Mouse (Mus musculus): ENCODE measurements at regions not wholly inside any gene's neighbourhood (a gene's known extent, or its start where the extent isn't known, plus 50 kb on each side); places are given as distances from the start of the nearest gene placed in this dataset.

DNA sequence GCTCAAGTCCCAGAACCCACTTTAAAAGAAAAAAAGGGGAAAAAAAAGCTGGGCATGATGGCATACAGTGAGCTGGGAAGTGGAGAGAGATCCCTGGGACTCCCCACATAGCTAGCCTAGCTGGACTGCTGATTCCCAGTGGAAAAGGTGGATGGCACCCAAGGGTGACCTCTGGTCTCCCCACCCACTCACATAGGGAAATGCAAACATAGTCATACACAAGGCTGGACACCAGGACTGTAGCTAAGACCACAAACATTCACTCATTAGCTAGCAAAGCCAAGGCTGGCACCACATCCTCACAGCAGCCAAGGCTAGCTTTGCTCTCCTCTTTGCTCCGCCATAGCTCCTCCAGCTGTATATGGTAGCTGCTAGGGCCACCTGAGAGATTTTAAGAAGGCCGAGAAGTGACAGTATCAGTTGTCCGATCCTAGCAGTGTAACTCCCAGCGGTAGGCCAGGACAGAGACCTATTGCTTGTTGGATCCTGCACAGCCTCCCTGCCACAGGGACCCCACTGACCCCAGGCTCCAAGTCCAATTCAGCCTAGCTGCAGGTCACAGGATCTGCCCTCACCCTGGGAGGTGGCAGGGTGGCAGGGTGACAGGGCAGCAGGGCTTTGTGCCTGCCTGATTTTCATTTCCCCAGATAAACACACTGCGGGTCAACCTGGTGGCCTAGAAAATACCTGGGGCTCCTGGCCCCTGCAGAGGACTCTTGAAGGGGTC is 119.8 kb upstream of the Gli2 start:
- H3K27ac ChIP-seq (ENCODE audit: insufficient read depth, low read depth, low read length, poor library complexity, severe bottlenecking), result no peak overlapping the region
- DNase-seq (ENCODE audit: low read depth, low spot score), result no peak
- in situ Hi-C loops (cut with MboI; ENCODE audit: low sequenced_read_pairs in 2 of 2, unreplicated experiment in 2 of 2), result no loop called here
- H3K9ac ChIP-seq (ENCODE audit: insufficient read depth, low read depth, low read length, poor library complexity, severe bottlenecking), result no peak overlapping the region
- H3K4me3 ChIP-seq (ENCODE audit: insufficient read depth in 1 of 2, low read depth in 1 of 2, low read length in 2 of 2, poor library complexity in 1 of 2, severe bottlenecking in 1 of 2), result no peak overlapping the region
- no peaks in the 10 kb centered on the region for H3K36me3 ChIP-seq (ENCODE audit: control insufficient read depth, insufficient read depth, low read length, poor library complexity, severe bottlenecking)
- no peaks in the 10 kb centered on the region for H3K9me3 ChIP-seq (ENCODE audit: control insufficient read depth, insufficient read depth, low read depth, low read length)
- no peaks in the 10 kb centered on the region for H3K4me1 ChIP-seq (ENCODE audit: control insufficient read depth in 2 of 2, insufficient read depth in 2 of 2, low read length in 2 of 2, poor library complexity in 1 of 2)
- TF ChIP-seq MAFK (IDR thresholded peaks at IDR 0.05; ENCODE audit: insufficient read depth, low read depth, low read length) (no peak), HCFC1 (IDR thresholded peaks at IDR 0.05; ENCODE audit: borderline replicate concordance, insufficient read depth, low read length) (no peak), ZNF384 (IDR thresholded peaks at IDR 0.05; ENCODE audit: low read depth, low read length) (no peak), CHD2 (IDR thresholded peaks at IDR 0.05; ENCODE audit: low read depth, low read length) (no peak), ZC3H11A (IDR thresholded peaks at IDR 0.05; ENCODE audit: borderline replicate concordance, low read depth, low read length) (no peak)

DNA sequence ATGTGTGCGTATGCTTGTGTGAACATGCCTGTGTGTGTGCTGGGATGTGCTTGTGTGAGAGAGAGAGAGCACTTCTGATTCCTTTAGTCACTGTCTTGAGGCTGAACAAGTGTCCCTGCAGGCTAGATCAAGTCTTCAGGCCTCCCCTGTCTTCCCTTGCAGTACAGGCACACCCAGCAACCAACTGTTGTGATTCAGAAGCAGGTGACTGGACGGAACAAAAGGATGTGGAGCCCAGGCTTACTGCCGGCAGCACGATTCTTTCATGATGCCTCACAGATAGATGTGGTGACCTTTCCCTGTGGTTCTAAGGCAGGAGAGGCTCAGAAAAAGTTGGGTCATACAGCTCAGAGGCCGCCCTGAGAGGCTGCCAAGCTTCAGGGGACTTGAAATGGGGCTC is 114.0 kb upstream of the Gli2 start:
- H3K9me3 ChIP-seq (ENCODE audit: control insufficient read depth, insufficient read depth, low read depth, low read length), result no peaks in the 10 kb centered on the region
- DNase-seq (ENCODE audit: low read depth, low spot score), result no peak
- H3K36me3 ChIP-seq (ENCODE audit: control insufficient read depth, insufficient read depth, low read length, poor library complexity, severe bottlenecking), result no peaks in the 10 kb centered on the region
- TF ChIP-seq ZNF384 (IDR thresholded peaks at IDR 0.05; ENCODE audit: low read depth, low read length) (no peak), ZC3H11A (IDR thresholded peaks at IDR 0.05; ENCODE audit: borderline replicate concordance, low read depth, low read length) (no peak)
- H3K9ac ChIP-seq (ENCODE audit: insufficient read depth, low read depth, low read length, poor library complexity, severe bottlenecking), result no peak overlapping the region
- in situ Hi-C loops (cut with MboI; ENCODE audit: low sequenced_read_pairs in 2 of 2, unreplicated experiment in 2 of 2), result no loop called here
- no peak overlapping the region for H3K27ac ChIP-seq (ENCODE audit: insufficient read depth, low read depth, low read length, poor library complexity, severe bottlenecking)
- no peak overlapping the region for H3K4me3 ChIP-seq (ENCODE audit: insufficient read depth in 1 of 2, low read depth in 1 of 2, low read length in 2 of 2, poor library complexity in 1 of 2, severe bottlenecking in 1 of 2)
- H3K4me1 ChIP-seq (ENCODE audit: control insufficient read depth in 2 of 2, insufficient read depth in 2 of 2, low read length in 2 of 2, poor library complexity in 1 of 2), result peaks cover 5 to 8% of the 10 kb centered on the region in 2 experiments; a peak in 3 of 4 replicates

DNA sequence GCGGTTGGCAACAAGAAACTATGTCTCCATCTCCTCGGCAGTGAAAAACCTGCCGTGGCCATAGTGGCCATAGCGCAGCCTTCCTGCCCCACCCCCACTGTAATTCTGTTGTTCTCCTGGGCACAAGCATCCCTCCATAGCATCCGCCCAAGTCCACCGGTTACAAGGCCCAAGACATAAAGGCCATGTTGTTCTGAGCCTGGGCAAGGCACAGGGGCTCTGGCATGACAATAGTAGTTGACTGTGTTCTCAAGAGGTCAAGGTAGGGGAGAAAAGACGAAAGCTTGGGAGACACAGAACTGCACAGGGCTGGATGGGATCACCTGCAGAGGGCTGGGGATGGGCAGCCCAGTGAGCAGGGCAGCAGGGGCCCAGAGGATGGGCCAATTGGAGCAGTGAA is 112.9 kb upstream of the Gli2 start:
- in situ Hi-C loops (cut with MboI; ENCODE audit: low sequenced_read_pairs in 2 of 2, unreplicated experiment in 2 of 2), result no loop called here
- no peak overlapping the region for H3K9ac ChIP-seq (ENCODE audit: insufficient read depth, low read depth, low read length, poor library complexity, severe bottlenecking)
- peaks cover 5 to 8% of the 10 kb centered on the region in 2 experiments; a peak in 3 of 4 replicates for H3K4me1 ChIP-seq (ENCODE audit: control insufficient read depth in 2 of 2, insufficient read depth in 2 of 2, low read length in 2 of 2, poor library complexity in 1 of 2)
- no peak overlapping the region for H3K4me3 ChIP-seq (ENCODE audit: insufficient read depth in 1 of 2, low read depth in 1 of 2, low read length in 2 of 2, poor library complexity in 1 of 2, severe bottlenecking in 1 of 2)
- no peak for TF ChIP-seq HCFC1 (IDR thresholded peaks at IDR 0.05; ENCODE audit: borderline replicate concordance, insufficient read depth, low read length)
- TF ChIP-seq ZNF384 (IDR thresholded peaks at IDR 0.05; ENCODE audit: low read depth, low read length), result no peak
- no peak for TF ChIP-seq ZC3H11A (IDR thresholded peaks at IDR 0.05; ENCODE audit: borderline replicate concordance, low read depth, low read length)
- TF ChIP-seq CHD2 (IDR thresholded peaks at IDR 0.05; ENCODE audit: low read depth, low read length), result no peak
- no peak overlapping the region; the same call in 1 of the 2 replicates for H3K27ac ChIP-seq (ENCODE audit: insufficient read depth, low read depth, low read length, poor library complexity, severe bottlenecking)
- no peak for DNase-seq (ENCODE audit: low read depth, low spot score)
- no peaks in the 10 kb centered on the region for H3K36me3 ChIP-seq (ENCODE audit: control insufficient read depth, insufficient read depth, low read length, poor library complexity, severe bottlenecking)
- no peaks in the 10 kb centered on the region for H3K9me3 ChIP-seq (ENCODE audit: control insufficient read depth, insufficient read depth, low read depth, low read length)

DNA sequence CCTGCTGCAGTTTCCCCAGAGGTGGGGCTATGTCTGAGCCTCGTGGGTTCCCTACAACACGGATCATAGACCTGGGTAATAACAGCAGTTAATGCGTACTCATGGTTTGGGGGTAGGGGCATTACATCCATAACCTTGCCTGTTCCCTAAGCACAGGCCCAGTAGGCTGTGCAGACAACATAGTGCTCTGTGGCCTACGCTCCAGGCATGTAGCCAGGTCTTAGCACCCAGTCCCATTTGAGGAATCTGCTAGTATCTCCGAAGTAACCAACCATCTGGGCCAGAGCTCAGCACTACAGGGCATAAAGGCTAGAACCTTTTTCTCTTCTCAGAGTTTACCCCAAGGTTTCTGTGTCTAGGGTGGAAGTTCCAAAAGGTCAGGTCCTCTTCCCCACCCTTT is 111.4 kb upstream of the Gli2 start:
- Histone ChIP-seq H3K27ac (ENCODE audit: insufficient read depth, low read depth, low read length, poor library complexity, severe bottlenecking) (no peak overlapping the region), H3K9ac (ENCODE audit: insufficient read depth, low read depth, low read length, poor library complexity, severe bottlenecking) (no peak overlapping the region), H3K36me3 (ENCODE audit: control insufficient read depth, insufficient read depth, low read length, poor library complexity, severe bottlenecking) (no peaks in the 10 kb centered on the region), H3K4me1 (ENCODE audit: control insufficient read depth in 2 of 2, insufficient read depth in 2 of 2, low read length in 2 of 2, poor library complexity in 1 of 2) (peaks cover 5 to 8% of the 10 kb centered on the region in 2 experiments; a peak in 3 of 4 replicates), H3K9me3 (ENCODE audit: control insufficient read depth, insufficient read depth, low read depth, low read length) (no peaks in the 10 kb centered on the region), H3K4me3 (ENCODE audit: insufficient read depth in 1 of 2, low read depth in 1 of 2, low read length in 2 of 2, poor library complexity in 1 of 2, severe bottlenecking in 1 of 2) (no peak overlapping the region)
- DNase-seq (ENCODE audit: low read depth, low spot score), result no peak
- TF ChIP-seq MAFK (IDR thresholded peaks at IDR 0.05; ENCODE audit: insufficient read depth, low read depth, low read length) (no peak), HCFC1 (IDR thresholded peaks at IDR 0.05; ENCODE audit: borderline replicate concordance, insufficient read depth, low read length) (no peak), ZNF384 (IDR thresholded peaks at IDR 0.05; ENCODE audit: low read depth, low read length) (no peak), CHD2 (IDR thresholded peaks at IDR 0.05; ENCODE audit: low read depth, low read length) (no peak), ZC3H11A (IDR thresholded peaks at IDR 0.05; ENCODE audit: borderline replicate concordance, low read depth, low read length) (no peak)
- in situ Hi-C loops (cut with MboI; ENCODE audit: low sequenced_read_pairs in 2 of 2, unreplicated experiment in 2 of 2), result no loop called here

DNA sequence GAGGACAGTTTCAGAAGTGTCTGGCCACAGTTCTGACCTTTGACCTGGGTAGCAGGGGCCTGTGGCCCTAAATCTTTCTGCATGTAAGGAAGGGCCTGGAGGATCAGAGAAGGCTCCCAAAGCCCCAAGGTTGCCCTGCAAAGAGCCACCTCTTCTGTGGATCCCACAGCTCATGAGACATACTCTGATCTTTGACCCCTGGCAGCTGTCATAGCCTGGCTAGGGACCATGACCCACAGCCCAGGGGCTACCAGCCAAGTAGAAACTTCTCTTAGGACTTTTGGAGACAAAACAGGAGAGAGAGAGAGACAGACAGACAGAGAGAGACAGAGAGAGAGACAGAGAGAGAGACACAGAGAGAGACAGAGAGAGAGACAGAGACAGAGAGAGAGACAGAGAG is 110.4 kb upstream of the Gli2 start:
- in situ Hi-C loops (cut with MboI; ENCODE audit: low sequenced_read_pairs in 2 of 2, unreplicated experiment in 2 of 2), result no loop called here
- H3K36me3 ChIP-seq (ENCODE audit: control insufficient read depth, insufficient read depth, low read length, poor library complexity, severe bottlenecking), result no peaks in the 10 kb centered on the region
- DNase-seq (ENCODE audit: low read depth, low spot score), result no peak
- TF ChIP-seq ZC3H11A (IDR thresholded peaks at IDR 0.05; ENCODE audit: borderline replicate concordance, low read depth, low read length) (no peak), HCFC1 (IDR thresholded peaks at IDR 0.05; ENCODE audit: borderline replicate concordance, insufficient read depth, low read length) (no peak), ZNF384 (IDR thresholded peaks at IDR 0.05; ENCODE audit: low read depth, low read length) (no peak), CHD2 (IDR thresholded peaks at IDR 0.05; ENCODE audit: low read depth, low read length) (no peak)
- no peak overlapping the region for H3K4me3 ChIP-seq (ENCODE audit: insufficient read depth in 1 of 2, low read depth in 1 of 2, low read length in 2 of 2, poor library complexity in 1 of 2, severe bottlenecking in 1 of 2)
- H3K9ac ChIP-seq (ENCODE audit: insufficient read depth, low read depth, low read length, poor library complexity, severe bottlenecking), result no peak overlapping the region
- peaks cover 5 to 8% of the 10 kb centered on the region in 2 experiments; a peak in 3 of 4 replicates for H3K4me1 ChIP-seq (ENCODE audit: control insufficient read depth in 2 of 2, insufficient read depth in 2 of 2, low read length in 2 of 2, poor library complexity in 1 of 2)
- no peaks in the 10 kb centered on the region for H3K9me3 ChIP-seq (ENCODE audit: control insufficient read depth, insufficient read depth, low read depth, low read length)
- H3K27ac ChIP-seq (ENCODE audit: insufficient read depth, low read depth, low read length, poor library complexity, severe bottlenecking), result no peak overlapping the region
